Mouse (Mus musculus): ENCODE data around the gene Secisbp2l. TPM values are rescaled to one million over a fixed set of nuclear protein-coding genes. Genes with fewer than 3 reads are reported as not detected.

Gene Secisbp2l
- total RNA-seq, 2 experiments from 2014 or later = 11.2 to 17.7 TPM

DNA sequence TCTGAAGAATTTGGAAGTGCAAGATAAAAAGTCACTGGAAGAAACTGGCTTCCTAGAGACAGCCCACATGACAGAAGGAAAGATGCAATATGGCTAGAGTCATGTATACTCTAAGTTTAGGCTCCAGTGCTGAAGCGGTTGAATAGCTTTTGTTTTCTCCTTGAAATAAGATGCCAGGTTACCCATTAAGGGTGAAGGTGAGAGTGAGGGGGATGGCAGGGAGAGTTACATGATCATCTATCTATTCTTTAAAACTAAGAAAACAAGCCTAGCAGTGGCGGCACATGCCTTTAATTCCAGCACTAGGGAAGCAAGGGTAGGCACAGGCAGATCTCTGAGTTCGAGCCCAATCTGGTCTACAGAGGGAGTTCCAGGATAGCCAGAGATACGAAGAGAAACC lies 2.4 kb upstream of the Secisbp2l start:
- no peak for ATAC-seq (replicated peaks; ENCODE audit: poor library complexity, severe bottlenecking)

DNA sequence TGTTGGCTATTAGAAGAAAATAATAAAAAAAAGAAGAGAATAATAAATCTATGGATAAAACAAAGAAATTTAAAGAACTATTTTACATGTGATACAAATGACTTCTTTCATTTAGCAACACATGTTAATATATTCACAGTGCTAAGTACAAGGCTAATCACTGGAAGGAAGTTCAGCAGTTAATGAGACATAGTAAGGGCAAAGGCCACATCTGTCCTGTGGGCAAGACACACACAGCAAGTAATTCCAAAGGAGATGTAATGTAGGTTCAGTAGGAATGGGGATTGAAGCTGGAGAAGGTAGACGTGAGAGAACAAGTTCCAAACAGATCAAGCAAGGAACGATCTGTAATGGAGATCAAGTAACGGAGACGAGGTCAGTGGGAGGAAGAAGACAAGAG lies 1.7 kb upstream of the Secisbp2l start:
- ATAC-seq (replicated peaks; ENCODE audit: poor library complexity, severe bottlenecking) = no peak

DNA sequence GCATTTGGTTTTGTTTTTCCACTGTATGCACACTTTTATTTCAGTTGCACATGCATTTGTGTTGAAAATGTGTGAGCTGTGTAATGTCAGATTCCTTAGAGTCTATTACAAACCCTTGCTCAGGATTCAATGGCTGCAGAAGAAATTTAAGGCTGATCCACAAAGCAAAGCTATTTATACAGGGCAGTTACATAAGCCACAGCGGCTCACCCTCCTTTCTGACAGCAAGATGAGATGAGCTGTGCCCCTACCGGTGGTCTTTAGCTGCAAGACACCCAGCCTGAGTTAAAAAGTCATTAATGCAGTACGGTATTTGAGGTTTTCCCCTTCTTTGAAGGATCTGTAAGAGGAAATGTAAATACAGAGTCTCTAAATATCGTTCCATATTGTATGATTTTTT lies 1.2 kb upstream of the Secisbp2l start:
- ATAC-seq (replicated peaks; ENCODE audit: poor library complexity, severe bottlenecking) = no peak

DNA sequence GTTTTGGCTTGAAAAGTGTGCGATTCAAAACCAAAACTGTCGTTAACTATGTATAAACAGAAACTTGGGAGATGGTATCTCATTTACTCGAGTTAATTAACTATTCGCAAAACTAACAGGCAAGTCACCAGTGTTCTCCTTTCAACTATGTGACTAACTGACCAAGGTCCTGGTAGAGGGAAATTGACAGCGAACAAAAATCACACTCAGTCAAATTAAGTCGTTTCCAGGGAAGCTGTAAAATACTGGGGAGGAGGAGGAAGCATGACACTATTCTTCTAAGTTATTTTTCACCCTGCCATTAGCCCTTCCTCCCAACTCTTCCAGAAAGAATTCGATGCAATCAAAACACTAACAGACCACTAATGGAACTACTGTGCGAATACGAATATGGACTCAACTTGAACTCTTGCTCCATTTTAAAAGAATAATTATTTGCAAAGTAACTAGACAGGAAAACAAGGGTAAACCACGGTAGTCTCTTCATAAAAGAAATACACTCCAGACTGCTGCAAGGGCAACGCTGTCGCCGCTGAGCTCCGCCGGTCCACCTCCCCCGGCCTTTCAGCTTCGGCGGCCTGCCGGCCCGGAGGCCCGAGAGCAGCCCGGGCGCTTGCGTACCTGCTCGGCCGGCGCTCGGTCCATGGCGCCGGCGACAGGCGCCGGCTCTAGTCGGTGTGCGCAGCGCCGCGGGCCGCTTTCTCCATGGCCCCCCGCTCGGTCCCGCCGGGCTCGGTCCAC lies 522 bp downstream of the Secisbp2l start:
- no peak for ATAC-seq (replicated peaks; ENCODE audit: poor library complexity, severe bottlenecking)

DNA sequence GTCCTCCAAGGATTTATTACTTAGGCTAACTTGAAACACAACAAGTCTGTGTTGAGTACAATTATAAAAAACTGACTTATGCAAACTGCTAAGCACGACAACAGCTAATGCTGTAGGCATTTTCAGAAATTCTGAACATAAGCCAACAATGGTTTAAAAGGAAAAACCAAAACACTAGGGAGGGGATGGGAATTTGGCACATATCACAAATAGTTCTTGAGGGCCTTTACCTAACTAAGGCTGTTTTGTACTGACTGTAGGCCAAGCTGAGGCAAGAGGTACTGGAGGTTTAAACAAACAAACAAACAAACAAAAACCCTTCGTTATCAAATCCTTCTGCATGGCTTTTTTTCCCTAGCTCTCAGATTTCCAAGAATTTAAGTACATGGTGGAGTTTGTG lies 1.7 kb downstream of the Secisbp2l start:
- no peak for ATAC-seq (replicated peaks; ENCODE audit: poor library complexity, severe bottlenecking)

DNA sequence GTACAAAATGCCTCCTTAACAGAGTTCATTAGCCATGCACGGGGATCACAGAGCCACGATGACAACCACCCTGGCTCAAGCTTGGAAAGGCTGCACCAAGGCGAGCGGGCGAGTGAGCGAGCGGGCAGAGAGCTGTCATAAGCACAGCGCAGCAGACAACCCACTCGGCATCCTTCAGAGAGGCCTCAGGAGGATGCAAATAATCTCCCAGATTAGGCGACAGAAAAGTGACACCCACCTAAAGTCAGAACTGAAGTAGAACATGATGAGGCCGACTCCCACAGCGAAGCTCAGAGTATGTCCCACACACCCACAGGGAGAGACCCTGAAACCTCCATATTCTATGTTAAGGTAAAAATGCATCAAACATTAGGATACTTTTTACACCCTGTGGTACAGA lies 4.3 kb downstream of the Secisbp2l start:
- no peak for ATAC-seq (replicated peaks; ENCODE audit: poor library complexity, severe bottlenecking)

DNA sequence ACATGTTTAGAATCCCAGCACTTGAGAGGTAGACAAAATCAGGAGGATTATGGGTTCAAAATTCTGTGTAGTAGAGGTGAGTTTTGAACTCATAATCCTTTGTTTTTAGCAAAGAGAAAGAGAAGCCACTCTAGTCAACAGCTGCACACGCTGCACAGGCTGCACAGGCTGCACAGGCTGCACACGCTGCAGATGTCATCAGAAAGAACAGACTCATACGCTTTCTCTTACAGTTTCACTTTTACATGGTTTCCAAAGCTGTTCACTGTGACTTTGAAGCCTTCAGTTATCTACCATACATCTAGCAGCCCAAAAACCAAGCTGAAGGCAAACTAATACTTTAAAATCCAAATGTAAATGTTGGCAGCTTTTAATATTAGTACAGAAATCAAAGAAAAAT lies 5.7 kb downstream of the Secisbp2l start:
- no peak for ATAC-seq (replicated peaks; ENCODE audit: poor library complexity, severe bottlenecking)

DNA sequence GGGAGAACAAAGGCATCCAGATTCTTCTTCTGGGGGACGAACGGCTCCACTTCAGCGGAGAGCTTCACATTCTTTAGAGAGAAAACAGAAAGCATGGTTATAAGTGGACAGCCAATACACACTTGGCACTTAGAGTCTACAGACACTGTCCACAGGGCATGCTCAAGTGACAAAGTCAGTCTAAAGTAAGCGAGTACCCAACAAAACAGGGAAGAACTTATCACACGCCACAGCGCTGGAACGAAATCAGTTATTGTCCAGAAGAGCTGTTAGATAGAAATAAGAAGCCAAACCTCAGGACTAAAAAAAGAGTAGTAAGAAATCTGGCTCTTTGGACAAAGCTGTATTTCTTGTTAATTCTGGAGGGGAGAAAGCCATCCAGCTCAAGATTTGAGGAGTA lies 7.0 kb downstream of the Secisbp2l start:
- no peak for ATAC-seq (replicated peaks; ENCODE audit: poor library complexity, severe bottlenecking)

DNA sequence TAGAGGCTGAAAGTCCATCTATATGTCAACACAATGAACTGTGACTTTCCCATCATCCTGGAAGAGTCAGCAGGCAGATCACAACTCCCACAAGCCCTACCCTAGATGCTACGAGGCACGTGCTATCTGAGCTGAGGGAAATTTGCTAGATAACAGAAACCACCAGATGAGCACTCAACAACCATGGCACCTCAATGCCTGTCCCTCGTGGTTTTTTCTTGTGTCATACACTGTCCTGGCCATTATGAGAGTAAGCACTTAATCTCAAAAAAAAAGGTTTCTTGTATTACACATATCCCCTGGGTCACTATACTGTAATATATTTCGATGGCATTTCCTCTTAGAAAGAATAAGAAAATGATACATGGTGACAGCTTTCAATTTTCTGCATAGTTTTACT lies 7.8 kb downstream of the Secisbp2l start:
- ATAC-seq (replicated peaks; ENCODE audit: poor library complexity, severe bottlenecking) = peak; percentile 82

DNA sequence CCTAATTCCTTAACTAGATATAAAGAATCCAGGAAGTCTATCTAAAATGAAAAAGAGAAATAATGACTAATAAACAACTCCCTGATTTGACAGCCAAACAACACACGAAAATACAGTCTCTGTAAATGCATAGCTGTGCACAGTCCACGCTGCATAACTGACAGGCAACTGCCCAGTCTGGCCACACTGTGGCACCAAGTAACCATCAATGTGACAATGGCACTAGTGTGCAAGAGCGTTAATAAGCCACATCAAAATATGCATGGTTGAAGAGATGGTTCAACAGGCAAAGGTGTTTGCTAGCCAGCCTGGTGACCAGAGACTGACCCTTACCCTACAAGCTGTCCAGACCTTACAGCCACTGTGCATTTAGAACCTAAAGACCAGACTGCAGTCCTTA lies 17.6 kb downstream of the Secisbp2l start:
- peak; percentile 44 for ATAC-seq (replicated peaks; ENCODE audit: poor library complexity, severe bottlenecking)

DNA sequence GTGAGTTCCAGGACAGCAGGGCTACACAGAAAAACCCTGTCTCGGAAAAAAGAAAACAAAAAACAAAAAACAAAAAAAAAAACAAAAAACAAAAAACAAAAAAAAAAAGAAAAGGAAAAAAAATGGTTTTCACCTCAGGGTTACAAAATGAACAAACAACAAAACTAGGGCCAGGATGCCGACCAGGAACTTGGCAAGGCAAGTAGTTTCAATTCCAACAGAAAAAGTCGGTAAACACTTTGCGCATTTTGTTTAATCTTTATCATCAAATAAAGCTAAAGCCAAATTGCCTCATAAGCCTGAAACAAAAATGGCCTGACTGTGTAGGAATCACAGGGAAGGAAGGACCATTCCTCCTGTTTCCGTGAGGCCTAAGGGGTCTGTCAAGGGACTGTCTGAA lies 18.1 kb downstream of the Secisbp2l start:
- no peak for ATAC-seq (replicated peaks; ENCODE audit: poor library complexity, severe bottlenecking)

DNA sequence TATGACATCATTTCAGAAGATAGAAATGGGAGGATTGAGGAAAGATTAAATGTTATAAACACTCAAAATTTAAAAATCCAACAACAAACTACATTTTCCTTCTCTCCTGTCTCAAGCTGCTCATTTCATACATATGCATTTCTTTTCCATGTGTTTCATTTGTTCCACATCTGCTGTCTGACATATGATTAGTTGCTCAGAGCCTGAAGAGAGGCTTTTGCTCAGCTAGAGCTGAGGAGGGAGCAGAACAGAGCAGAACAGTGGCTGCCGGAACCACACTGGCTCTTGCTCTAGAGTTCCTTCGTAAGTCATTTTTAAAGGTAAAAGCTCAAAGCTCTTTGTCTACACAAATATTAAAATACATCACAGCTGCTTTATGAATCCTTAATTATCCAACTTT lies 33.3 kb downstream of the Secisbp2l start:
- ATAC-seq (replicated peaks; ENCODE audit: poor library complexity, severe bottlenecking) = no peak

DNA sequence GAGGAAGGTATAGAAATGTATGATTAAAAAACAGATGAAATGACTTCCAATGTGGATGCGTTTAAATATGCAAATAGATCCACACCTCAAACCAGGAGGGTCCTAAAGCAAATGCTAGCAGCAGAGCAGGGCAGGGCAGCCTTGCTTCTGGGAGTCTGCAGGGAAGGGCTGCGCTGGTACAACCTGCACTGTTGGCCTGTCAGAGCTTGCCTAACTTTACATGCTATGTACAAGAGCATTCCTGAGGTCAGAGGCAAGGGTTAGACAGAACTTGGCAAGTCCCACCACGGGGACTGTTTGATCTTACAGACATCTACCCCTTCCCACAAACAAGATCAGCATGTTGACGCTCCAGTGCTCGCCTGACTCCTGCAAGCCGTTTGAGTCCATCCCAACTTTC lies 43.3 kb downstream of the Secisbp2l start:
- no peak for ATAC-seq (replicated peaks; ENCODE audit: poor library complexity, severe bottlenecking)

DNA sequence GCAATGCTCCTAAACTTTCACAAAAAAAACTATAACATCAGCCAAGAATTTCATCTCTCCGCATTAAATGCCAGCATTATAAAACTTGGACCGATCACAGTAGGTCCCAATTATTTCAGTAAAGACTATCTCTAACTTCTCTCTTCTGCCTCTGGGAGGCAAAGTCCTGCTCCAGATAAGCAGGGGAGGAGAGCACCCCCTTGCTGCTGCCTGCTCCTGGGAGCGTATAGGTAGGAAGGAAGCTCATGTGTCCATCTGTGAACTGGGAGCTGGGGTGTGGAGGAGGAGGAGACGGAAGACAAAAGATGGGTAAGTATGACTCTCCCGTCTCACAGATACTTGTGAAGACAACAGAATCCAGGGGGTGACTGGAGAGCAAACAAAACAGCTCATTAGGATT lies 44.0 kb downstream of the Secisbp2l start:
- no peak for ATAC-seq (replicated peaks; ENCODE audit: poor library complexity, severe bottlenecking)

DNA sequence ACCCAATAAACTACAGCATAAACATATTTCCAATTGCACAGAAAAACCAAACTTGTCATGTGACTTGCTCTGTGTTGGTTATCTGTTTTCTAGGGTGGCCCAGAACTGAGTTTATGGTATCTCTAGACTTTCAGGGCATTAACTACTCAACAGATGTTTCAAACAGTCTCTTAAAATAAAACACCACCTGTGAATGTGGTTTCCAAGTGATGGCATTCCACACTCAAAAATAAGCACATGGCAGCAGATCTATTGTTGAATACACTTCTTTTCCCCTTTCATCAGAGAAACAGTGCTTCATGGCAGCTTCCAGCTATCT lies 46.7 kb downstream of the Secisbp2l start:
- no peak for ATAC-seq (replicated peaks; ENCODE audit: poor library complexity, severe bottlenecking)

DNA sequence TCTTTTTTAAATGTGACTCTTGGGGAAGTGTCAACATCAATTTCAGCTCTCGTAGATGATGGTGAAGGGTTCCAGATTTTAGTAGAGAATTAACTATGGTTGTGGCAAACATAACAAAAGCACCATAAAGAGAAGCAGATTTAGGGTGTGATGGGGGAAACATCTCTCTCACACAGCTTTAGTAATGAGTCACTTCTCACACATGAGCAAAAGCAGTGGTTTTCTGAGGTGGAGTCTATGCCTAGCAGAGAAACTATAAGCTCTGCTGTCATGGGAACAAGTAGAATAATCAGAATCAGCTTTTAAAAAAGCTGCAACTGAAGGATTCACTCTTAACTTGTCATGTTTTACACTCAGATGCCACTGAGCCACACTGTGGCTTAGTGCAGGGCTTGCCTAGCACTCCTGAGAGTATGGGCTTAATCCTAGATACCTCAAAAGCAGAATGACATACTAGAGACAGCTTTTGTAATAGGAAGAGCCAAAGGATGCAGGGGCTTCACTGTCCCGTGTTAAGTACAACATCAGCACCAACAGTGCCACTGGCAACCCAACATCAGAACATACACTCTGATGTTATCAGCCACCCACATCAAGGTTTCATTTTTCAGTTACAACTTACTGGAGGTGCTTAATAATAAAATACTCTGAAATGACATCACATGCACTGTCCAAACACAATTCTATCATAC lies 47.2 kb downstream of the Secisbp2l start:
- no peak for ATAC-seq (replicated peaks; ENCODE audit: poor library complexity, severe bottlenecking)

DNA sequence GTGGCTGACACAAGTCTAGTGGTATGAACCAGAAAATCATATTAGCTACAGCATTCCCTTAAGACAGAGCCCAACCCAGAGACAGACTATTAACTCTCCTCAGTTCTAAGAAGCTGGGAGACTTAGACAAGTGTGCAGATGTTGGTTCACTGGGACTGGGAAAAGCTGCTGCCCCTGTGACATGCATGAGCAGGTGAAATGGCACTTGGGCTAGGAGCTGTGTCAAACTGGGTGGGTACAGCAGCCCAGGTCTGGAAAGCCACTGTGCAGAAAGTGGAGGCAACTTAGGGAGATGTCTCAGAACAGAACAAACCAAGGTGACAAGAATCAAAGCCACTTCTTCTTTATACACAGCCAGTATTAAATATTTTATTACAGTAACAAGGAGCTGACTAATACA lies 47.9 kb downstream of the Secisbp2l start:
- no peak for ATAC-seq (replicated peaks; ENCODE audit: poor library complexity, severe bottlenecking)

DNA sequence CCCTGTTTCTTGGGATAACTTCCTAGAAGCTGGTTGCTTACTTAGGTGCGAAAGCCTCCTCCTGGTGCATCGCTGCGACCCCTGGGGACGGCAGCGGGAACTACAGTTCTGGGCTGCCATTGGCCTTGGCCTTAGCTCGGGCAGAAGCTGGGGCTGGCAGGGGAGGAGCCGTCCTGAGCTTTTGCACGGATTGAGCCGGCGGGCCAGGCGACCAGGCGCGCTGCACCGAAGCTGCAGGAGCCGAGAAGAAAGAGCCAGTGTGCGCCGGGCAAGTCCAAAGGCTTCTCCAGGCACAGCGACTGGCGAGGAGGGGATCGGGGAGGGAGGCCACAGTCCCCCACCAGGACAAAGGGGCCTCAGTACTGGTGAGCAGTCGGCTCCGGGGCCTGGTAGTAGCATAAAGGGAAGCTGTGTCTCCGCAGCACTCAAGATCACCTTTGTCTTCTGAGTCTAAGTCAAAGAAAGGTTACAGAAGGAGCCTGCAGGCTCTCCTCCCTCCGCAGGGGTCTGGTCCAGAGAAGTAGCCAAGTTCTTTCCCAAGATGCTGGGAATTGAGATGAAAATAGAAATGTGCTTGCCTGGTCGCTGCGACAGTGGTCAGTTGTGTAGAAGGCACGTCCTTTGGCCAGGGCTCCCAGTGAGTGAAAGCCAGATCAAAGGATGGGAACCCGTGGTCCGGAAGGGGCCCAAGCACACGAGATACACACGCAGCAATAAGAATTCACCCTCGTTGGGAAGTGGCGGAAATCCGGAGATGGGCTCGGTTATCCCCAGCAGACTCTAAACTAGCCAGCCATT lies 50.7 kb downstream of the Secisbp2l start:
- ATAC-seq (replicated peaks; ENCODE audit: poor library complexity, severe bottlenecking) = peak; percentile 99

DNA sequence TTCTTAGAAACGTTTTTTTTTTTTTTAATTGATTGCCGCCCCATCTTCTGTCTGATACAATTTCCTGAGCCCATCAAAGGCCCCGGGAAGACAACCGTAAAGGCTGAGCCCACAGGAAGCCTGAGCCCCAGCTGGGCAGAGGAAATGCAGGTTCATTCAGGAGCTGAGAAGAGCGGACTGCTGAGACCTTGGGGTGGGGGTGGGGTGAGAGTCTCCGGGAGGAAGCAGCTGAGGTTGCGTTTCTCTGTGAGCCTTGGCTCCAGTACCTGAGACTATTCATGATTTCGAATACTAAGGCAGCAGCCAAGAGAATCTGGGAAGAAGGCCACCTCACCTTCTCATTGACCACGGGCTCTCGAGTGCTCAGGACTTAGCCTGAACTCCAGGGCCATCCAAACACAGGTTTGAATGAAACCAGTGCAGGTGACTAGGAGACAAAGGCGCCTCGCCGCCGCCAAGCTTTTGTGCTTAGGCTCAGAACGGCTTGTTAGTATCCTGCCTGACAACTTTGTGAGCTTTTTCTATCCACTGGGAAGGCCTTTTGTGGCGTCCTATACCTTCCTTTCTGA lies 58.0 kb downstream of the Secisbp2l start:
- ATAC-seq (replicated peaks; ENCODE audit: poor library complexity, severe bottlenecking) = peak; percentile 38; the same call in 1 of the 2 replicates

DNA sequence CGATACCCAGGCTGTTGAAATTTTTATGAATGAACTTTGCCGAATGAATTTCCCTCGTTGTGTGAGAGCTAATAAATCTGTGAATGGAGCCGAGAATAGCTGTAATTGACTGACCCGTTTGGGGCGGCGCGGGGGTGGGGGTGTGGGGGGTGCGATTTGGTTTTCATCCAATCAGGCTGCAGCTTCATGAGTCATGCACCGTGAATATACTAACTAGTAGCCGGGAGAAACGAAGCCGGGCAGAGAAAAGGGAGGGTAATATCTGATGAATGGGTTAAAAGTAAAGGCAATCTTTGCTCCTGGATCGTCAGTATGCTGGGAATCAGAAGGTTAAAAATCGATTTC lies 58.6 kb downstream of the Secisbp2l start, which contains the start of gene Shc4:
Gene Shc4 (minus strand): TSS at position 63 of the 345 bp plus-strand sequence.
- no peak; the same call in 1 of the 2 replicates for ATAC-seq (replicated peaks; ENCODE audit: poor library complexity, severe bottlenecking)

Measured in granulocyte monocyte progenitor cell, adult 5-6 weeks (primary cell).